Mouse (Mus musculus): ENCODE results near the gene Celsr1. TPM values are rescaled to one million over a fixed set of nuclear protein-coding genes. Genes with fewer than 3 reads are reported as not detected.
"Not testable (repeated sequence)": the region's sequence is repeated elsewhere in the genome, so short reads cannot be mapped to it uniquely, and the experiment has no call there.

Gene Celsr1
- polyA plus RNA-seq, 1 experiment from 2014 or later, result 30.8 TPM

DNA sequence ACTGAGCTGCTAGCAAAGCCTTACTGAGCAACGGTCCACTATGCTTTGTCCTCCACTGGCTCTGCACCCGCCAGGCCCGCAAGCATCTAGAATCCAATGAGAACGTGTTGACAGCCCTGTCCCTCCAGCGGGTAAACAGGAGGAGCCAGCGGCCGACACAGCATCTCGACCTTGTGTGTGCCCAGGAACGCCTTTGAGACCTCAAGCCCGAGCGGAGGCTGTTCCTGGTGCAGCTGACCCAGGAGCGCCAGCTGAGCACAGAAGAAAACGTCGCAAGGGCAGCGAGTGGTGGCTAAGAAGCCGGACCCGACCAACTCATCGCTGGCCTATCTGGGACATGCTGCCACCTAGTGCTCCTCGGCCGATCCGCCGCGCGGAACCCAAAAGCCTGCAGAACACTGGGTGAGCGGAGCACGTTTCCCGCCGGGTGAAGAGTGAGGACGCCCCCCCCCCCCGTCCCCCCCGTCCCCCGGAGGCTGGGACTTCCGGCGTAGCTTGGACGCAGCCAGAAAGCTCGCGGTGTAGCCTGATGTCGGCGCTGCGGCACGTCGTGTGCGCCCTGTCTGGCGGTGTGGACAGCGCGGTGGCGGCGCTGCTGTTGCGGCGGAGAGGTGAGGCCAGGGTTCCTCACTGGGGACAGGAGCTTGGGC lies 154.6 kb downstream of the Celsr1 start, which contains the start of gene Trmu:
TSS of gene Trmu (plus strand) at position 465 of the 650 bp plus-strand sequence.
- DNase-seq (ENCODE audit: low read depth, low spot score) (peak; percentile 69), ATAC-seq (peak; percentile 81)
- H3K27me3 ChIP-seq, result no peaks in the 10 kb centered on the region
- POLR2A ChIA-PET, result interaction anchor here (0.9 to 1.4 kb wide), 2 partner anchors 20 to 156 kb away, joined by 3 read pairs; partner anchors contain the start of gene Gtse1
- CTCF ChIA-PET, result interaction anchor here (0.8 to 1.1 kb wide), 5 partner anchors 11 to 176 kb away, joined by 3 to 4 read pairs (median 3); partner anchors contain the start of gene Ppara
- in situ Hi-C loops (cut with MboI; ENCODE audit: low pct_unique_long_range_greater_than_20kb), result no loop called here
- TF ChIP-seq CTCF (IDR thresholded peaks at IDR 0.05), result no peak

DNA sequence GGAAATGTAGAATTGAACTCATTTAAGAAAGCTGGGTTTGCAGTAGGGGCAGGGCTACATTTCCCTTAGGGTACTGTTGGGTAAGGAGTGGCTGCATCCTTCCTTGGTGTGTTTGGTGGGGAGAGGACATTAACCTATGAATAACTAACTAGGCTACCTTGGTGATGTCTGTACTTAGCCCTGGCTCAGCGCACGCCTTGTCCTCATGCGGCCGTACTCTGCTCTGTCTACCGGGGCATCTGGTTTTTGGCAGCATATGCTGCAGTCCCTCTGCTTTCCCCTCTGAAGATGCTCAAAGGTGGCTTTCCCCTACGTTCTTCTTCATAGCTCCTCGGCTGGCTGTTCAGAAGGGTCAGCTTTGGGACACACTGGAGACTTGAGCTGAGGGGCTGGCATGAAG lies 156.2 kb downstream of the Celsr1 start:
- no peak for TF ChIP-seq CTCF (IDR thresholded peaks at IDR 0.05)
- ChIA-PET POLR2A (no interaction called here), CTCF (interaction anchor here (1.2 kb wide), 1 partner anchor 9 kb away, joined by 8 read pairs; no protein-coding TSS in a partner anchor)
- H3K27me3 ChIP-seq, result no peaks in the 10 kb centered on the region
- no peak for ATAC-seq
- in situ Hi-C loops (cut with MboI; ENCODE audit: low pct_unique_long_range_greater_than_20kb), result no loop called here
- no peak for DNase-seq (ENCODE audit: low read depth, low spot score)

DNA sequence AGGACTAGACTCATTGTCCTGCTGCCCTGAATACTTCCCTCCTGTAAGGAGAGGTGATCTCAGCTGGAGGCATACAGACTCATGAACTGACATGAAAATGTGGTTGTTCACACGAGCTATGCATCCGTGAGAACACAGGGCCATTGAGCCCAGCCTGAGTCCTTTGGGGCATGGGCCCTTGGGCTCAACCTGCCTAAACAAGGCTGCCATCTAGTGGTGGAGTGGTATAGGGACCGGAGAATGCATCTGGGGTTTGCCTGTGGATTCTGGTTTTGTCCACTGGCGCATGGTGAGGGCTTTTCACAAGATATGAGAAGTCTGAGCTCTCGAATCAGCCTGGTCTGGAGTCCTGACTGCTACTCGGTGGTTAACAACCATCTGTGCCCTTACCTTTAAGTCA lies 165.9 kb downstream of the Celsr1 start:
- CTCF ChIA-PET, result interaction anchor here (0.6 to 2.7 kb wide), 20 partner anchors 8 to 275 kb away, joined by 3 to 15 read pairs (median 4); partner anchors contain the start of genes Gtse1 and Trmu
- ATAC-seq (peak; percentile 64), DNase-seq (ENCODE audit: low read depth, low spot score) (no peak)
- no peak for TF ChIP-seq CTCF (IDR thresholded peaks at IDR 0.05)
- POLR2A ChIA-PET, result interaction anchor here (1.5 kb wide), 1 partner anchor 149 kb away, joined by 3 read pairs; no protein-coding TSS in a partner anchor
- in situ Hi-C loops (cut with MboI; ENCODE audit: low pct_unique_long_range_greater_than_20kb), result loop anchor here (5.0 kb wide), 2 partner anchors 150 to 255 kb away; no protein-coding TSS in a partner anchor
- no peaks in the 10 kb centered on the region for H3K27me3 ChIP-seq

DNA sequence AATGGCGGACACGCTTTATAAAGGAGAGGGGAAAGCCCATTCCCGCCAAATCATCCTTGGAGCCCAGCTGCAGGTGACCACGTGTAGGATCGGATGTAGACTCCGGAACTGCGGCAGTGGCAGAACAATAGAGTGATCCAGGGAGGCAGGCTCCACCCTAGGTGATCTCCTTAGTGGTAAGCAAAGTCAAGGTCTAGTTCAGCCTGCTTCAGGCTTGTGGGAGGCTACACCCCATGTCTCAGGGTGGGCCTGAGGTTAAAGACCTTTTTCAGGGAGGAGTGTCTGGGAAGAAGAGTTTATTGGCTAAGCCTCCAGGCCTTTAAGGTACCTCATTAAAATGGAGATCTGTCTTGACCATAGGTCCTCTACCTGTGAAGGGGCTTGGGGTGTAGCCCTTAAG lies 167.7 kb downstream of the Celsr1 start:
- in situ Hi-C loops (cut with MboI; ENCODE audit: low pct_unique_long_range_greater_than_20kb), result loop anchor here (5.0 kb wide), 2 partner anchors 149 to 254 kb away; no protein-coding TSS in a partner anchor
- DNase-seq (ENCODE audit: low read depth, low spot score); POLR2A ChIA-PET; CTCF ChIA-PET; ATAC-seq; H3K27me3 ChIP-seq: not testable (repeated sequence)

DNA sequence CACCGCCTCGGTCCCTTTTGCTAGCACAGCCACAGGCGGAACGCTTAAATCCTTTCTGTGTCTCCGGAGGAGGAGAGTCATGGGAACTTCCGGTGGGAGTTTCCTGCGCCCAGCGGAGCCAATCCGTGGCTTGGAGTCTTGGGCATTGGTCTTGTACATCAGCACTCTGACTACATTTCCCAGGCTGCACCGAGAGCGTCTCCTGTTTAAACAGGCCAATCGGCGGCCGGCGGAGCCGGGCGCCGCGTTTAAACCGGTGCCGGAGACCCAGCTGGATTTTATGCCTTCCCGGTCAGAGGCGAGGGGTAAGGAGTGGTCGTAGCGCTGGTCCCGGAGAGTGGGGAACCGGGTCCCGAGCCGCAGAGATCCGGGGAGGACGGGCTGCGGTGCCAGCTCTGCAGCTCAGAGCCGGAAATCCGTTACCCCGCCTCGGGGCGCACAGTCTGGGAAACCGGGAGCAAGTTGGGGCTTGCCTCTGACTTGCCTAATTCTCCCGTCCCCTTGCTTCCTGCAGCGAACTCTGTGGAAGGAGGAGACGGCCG lies 174.0 kb downstream of the Celsr1 start, which contains the start of gene Gtse1:
TSS of gene Gtse1 (plus strand) at position 256 of the 542 bp plus-strand sequence.
- in situ Hi-C loops (cut with MboI; ENCODE audit: low pct_unique_long_range_greater_than_20kb), result no loop called here
- no peak for TF ChIP-seq CTCF (IDR thresholded peaks at IDR 0.05)
- ATAC-seq, result peak; percentile 90
- CTCF ChIA-PET, result interaction anchor here (2.5 kb wide), 1 partner anchor 8 kb away, joined by 11 read pairs; no protein-coding TSS in a partner anchor
- no peaks in the 10 kb centered on the region for H3K27me3 ChIP-seq
- POLR2A ChIA-PET, result interaction anchor here (0.9 to 1.1 kb wide), 2 partner anchors 19 to 254 kb away, joined by 3 read pairs; partner anchors contain the start of gene Trmu
- peak; percentile 68 for DNase-seq (ENCODE audit: low read depth, low spot score)

DNA sequence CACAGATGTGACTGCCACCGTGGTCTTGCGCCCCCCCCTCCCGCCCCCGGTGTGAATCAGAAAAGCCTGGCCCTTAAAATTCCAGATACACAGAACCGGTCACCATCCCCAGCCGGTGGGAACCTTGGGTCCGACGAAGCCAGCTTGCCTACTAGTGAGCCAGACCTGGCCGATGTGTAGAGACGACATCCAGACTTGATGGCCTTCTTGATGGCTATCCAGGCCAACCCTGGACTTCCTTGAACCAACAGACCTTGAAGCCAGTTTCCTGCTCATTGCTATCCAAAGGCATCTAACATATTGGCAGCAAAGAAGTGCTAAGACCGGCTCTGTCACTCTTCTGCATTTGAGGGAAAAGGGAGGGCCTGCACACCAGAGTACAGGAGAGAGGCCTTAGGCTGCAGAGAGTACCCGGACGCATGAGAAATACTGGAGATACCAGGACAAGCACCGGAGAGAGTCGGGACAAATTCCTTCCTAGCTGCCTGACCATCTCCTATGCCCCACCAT lies 174.5 kb downstream of the Celsr1 start:
- no peak for DNase-seq (ENCODE audit: low read depth, low spot score)
- ChIA-PET CTCF (interaction anchor here (2.5 kb wide), 1 partner anchor 9 kb away, joined by 11 read pairs; no protein-coding TSS in a partner anchor), POLR2A (interaction anchor here (0.9 to 1.1 kb wide), 2 partner anchors 20 to 254 kb away, joined by 3 read pairs; partner anchors contain the start of gene Trmu)
- no peaks in the 10 kb centered on the region for H3K27me3 ChIP-seq
- in situ Hi-C loops (cut with MboI; ENCODE audit: low pct_unique_long_range_greater_than_20kb), result no loop called here
- peak; percentile 23 for ATAC-seq
- TF ChIP-seq CTCF (IDR thresholded peaks at IDR 0.05), result no peak

DNA sequence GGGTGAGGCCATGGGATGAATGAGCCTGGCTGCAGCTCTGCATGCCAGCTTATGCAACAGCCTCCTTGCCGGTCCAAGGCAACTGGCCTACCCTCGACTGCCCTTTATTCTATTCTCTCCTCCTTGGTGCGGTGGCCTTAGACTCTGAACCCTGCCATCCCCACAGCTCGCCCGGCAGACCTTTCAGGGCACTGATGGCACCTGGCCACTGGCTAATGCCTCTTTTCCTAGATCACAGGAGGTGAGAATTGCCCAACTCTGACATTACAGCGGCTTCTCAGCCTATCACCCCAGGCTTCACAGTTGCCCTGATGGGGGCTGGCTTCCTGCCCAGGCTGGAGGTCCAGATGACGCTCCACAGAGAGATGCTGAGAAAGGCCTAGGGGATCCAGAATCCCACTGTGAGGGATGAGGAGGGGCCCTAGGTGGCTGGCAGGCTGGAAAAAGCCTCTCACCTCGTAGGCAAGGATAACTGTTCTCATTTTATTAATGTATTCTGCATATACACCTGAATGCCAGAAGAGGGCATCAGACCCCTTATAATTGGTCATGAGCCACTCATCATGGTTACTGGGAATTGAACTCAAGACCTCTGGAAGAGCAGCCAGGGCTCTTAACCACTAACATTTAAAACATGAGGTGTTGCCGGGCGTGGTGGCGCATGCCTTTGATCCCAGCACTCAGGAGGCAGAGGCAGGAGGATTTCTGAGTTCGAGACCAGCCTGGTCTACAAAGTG lies 181.8 kb downstream of the Celsr1 start:
- H3K27me3 ChIP-seq, result no peaks in the 10 kb centered on the region
- DNase-seq (ENCODE audit: low read depth, low spot score), result no peak
- POLR2A ChIA-PET, result no interaction called here
- no peak for ATAC-seq
- TF ChIP-seq CTCF (IDR thresholded peaks at IDR 0.05), result no peak
- in situ Hi-C loops (cut with MboI; ENCODE audit: low pct_unique_long_range_greater_than_20kb), result no loop called here
- CTCF ChIA-PET, result no interaction called here

Other genes with a start within 250 kb of the Celsr1 start
- gene Cdpf1, start 222.1 kb downstream of the Celsr1 start, polyA plus RNA-seq (2021), result 17.5 TPM
- gene Pkdrej, start 212.0 kb downstream of the Celsr1 start, polyA plus RNA-seq (2021), result 0.01 TPM
- 19.4 TPM for gene Ttc38, start 201.5 kb downstream of the Celsr1 start, polyA plus RNA-seq (2021)
- gene Gtse1, start 174.0 kb downstream of the Celsr1 start, polyA plus RNA-seq (2021), result 23.2 TPM
- gene Trmu, start 154.5 kb downstream of the Celsr1 start, polyA plus RNA-seq (2021), result 22.9 TPM
- 44.1 TPM for gene Gramd4, start 23.9 kb upstream of the Celsr1 start, polyA plus RNA-seq (2021)
- 46.2 TPM for gene Cerk, start 152.4 kb upstream of the Celsr1 start, polyA plus RNA-seq (2021)
- 37.9 TPM for gene Tbc1d22a, start 180.7 kb upstream of the Celsr1 start, polyA plus RNA-seq (2021)

Data from Patski (cell line).